Mouse (Mus musculus): ENCODE data around the gene Zfp369.
"Not testable (repeated sequence)": the region's sequence is repeated elsewhere in the genome, so short reads cannot be mapped to it uniquely, and the experiment has no call there.

The Zfp369 gene

DNA sequence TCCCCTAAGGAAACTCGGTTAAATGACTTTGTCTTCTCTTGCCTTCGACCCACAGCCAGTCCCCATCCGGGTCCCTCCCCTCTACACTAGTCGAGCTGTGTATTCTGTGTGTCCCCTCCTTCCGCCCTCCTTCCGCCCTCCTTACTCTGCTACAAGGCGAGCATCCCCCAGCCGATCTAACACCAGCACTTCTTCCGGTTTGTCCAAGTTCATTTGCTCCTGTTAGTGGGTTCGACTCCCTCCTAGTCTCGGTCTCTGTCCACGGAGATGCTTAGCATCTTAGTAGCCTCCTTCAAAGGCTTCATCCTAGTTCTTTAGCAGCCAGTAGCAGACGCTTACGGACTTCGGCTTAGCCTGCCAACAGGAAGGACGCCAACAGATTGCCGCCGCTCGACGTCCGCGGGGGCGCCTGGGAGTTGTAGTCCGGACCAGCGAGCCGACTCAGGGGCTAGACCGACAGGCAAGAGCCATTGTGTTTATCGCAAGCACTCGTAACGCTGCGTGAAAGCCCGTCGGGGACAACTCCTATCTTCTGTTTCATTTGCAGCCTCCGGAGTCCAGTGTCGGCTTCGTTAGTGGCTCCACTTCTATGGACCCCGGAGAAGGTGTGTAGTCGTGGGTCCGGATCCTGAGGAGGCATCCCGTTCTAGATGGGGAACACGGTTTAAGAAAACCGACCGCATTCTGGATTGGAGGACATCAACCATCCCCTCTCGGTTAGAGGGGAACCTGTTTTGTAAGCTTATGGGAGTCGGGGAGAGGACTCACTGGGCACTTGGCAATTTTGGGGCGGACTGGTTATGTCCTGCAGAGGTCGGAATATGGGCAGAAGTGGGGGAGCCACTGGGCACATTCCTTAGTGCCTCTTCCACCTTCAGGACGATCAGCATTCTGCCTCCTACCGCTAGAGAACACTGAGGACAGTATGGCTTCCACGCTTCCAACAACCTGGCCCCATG, at the start of gene Zfp369:
Gene Zfp369, plus strand, starts transcription at position 432 of the 959 bp plus-strand sequence.
- DNase-seq (ENCODE audit: low spot score in 2 of 2), result peak; percentile 80 to 90

DNA sequence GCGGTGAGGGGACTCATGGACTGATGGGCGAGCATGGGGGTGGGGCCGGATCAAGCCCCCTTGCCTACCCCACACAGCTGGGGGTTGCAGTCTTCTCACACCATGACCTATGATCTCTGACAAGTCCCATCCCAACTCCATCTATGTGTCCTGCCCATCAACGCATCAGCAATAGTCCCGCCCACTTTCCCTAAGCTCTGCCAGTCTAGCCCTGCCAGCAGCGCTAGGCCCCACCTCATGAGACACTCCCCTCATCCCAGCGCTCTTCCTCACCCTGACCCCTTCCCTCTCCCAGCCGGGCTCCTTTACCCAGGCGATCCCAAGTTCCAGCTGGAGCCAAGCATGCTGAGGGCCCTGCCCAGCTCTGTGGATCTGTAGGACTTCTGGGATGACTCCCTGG, 41.4 kb upstream of the Zfp369 start:
- no peak for DNase-seq (ENCODE audit: low spot score in 2 of 2)

DNA sequence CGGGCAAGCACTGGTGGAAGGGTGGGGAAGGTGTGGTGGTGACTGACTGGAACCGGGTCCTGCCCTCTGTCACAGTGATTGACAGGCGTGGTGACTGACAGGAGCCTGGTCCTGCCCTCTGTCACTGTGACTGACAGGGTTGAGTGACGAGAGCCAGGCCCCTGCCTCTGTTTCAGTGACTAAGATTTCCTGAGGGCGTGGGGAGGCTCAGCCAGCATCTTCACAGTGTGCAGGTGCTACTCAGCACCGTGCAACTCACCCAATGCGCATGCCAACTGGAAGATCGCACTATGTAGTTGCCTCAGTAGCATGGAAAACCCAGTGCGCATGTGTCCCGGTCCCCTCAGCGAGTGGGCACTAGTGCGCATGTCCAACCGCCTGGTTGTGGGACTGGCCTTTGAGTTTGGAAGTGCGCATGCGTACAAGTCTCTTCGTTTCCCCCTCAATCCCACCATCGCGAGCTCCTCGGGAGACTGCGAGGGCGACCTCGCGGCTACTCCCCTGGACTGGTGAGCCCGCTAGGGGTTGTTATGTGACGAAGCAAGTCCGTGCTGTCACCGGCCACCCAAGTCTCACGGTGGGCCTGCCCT, 38.0 kb upstream of the Zfp369 start:
- DNase-seq (ENCODE audit: low spot score in 2 of 2), result peak; percentile 87 to 91

DNA sequence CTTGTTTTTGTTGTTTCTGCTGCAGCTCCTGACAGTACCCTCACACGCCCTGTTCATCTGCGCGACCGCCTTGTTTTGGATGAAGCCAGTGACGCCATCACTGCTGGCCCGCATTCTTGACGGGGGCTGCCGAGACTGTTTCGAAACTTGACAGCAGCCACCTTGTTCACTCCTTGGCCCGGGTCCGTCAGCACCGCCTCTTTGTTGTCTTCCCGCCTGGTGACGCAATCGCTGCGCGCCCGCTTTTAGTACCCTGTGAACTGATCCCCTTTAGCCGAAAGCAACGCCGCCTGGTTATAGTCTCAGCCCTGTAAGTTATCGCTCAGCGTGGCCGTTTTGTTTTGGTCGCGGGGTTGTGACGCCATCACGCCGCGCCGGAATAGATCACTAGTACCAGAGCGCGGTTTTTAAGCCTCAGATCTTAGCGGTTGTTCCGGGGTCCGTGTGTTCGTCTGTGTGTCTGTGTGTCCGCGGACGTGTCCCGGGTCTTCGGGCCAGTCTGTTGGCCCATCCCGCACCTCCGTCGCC, 37.5 kb upstream of the Zfp369 start:
- DNase-seq (ENCODE audit: low spot score in 2 of 2), result peak; percentile 88 to 90

DNA sequence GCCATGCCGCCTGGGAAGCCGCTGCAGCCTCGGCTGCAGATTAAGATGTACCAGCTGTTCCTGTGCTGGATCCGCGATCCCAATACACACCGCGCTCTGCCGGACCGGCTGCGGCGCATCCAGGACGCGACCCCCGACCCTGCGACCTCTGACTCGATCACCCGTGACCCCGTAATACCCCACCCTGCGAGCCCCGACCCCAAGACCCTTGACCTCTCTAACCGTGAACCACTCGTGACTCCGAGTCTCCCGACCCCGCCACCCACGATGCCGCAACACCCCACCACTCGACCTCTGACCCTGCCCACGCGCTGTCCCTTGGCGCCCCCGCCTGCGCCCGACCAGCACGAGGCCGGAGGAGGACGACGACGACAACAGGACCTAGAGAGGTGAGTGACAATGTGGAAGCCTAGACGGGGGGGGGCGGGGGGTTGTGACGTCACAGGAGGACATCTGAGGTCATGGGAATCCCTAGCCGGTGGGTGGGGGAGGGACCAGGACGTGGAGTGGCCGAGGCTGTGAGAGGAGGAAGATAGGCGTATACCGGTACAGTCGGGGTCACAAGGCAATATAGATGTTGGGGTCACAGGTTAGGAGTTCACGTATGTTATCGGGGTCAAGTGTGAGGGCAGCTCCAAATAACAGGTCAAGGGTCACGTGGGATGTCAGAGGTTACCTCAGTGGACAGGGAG, 36.8 kb upstream of the Zfp369 start:
- peak in 1 of 2 experiments; percentile 30 for DNase-seq (ENCODE audit: low spot score in 2 of 2)

DNA sequence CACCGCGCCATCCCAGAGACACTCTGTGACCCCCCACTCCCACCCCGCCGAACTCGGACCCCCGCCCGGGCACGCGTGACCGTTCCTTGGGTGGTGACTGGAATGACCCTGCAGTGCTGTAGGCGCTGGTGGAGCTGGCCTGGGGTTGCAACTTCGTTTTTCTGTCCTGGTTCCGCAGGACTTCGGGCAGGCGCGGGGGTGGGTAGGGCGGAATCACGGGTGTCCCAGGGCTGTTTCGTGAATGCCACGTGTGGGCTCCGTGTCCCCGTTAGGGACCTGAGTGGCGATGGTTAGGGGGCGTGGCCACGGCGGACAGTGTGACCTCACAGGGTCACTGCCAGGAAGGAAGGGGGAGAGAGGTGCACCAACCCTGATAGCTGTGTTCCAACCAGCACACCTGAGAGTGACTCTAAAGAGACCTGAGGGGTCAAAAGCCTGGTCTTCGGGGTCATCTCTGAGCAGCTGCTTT, 36.3 kb upstream of the Zfp369 start:
- DNase-seq (ENCODE audit: low spot score in 2 of 2), result no peak

DNA sequence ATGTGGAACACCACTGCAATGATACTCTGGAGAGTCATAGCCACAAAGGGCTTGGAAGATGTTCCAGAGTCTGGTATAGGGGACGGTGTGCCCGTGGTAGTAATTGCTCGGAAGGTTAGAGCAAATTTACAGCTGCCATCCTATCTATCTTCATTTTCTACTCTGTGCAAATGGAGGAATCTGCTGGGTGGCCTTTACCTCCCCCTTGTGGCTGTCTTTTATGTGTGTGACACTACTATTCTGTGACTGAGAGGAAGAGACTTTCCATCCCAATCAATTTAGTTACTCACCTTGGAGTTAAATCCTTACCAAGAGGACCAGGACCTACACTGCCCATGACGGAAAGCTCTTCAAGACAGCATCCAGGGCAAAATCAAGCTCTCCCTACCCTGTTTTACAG, 35.3 kb upstream of the Zfp369 start:
- DNase-seq (ENCODE audit: low spot score in 2 of 2), result no peak

DNA sequence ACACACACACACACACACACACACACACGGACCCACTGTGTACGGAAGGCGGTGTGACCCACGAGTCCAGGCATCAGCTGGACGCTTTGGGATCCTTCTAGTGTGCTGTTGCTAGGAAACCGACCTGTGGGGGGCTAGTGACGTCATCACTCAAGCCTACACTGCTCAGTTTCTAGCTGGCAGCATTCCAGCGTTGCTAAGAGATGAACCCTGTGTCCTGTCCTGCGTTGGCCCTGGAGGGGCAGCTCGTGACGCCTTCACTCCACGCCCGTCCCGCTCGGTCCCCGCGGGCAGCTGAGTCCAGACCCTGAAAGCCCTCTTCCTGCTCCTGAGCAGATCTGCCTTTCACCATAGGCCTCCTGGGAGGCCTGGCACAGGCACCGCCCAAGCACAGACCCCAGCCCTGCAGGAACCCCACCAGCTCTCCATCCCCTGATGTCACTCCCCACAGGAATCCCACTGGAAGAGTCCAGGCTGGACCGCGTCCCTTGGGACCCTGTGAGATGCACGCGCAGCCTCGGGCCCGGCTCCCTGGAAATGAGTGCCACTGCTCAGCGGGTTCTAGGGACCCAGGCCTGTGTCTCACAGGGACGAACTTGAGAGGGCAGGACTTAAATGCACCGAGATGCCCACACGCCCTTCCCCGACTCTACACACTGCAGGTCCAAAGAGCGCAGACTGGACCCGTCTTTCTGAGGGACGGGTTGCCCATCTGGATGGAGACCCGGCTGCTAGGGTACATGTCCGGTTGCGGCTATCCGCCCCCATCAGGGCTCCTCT, 20.2 kb upstream of the Zfp369 start:
- DNase-seq (ENCODE audit: low spot score in 2 of 2), result no peak

DNA sequence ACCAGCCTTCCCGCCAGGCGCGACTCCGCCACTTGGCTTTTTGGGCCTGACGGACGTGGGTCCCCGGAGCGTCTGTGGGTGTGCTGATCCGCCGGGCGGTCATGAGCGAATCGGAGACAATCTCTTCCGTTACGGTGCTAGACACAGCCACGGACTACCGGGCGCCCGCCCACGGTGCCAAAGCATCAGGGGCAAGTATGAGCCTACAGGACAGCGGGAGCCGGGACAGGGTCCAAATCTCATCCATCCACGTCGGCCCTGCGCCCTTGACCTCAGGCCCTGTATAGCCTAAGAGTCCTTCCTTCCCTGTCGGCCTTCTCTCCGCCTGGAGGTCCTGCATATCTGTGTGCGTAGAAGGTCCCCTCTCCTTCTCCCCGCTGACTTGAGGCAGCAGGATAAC, 19.4 kb upstream of the Zfp369 start, which contains the start of gene Gm10775:
Gene Gm10775, plus strand, starts transcription at position 301 of the 400 bp plus-strand sequence.
- no peak for DNase-seq (ENCODE audit: low spot score in 2 of 2)

DNA sequence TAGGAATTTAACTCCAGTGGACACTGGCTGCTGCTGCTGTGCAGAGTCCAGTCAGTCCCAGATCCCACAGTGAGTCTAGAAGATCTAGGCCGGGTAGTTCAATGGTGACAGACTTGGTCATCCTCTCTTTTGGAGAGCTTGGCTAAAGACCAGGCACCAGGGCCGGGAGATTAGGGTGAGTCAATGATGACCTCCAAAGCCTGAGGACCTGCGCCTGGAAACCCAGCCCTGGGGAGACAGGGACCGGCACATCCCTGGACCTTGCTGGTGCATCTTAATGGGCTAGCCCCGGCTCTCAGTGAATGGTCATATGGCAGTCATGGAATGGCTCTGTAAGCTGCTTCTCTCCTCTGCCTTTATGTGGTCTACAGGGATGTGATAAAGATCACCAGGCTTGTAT, 16.5 kb upstream of the Zfp369 start:
- DNase-seq (ENCODE audit: low spot score in 2 of 2), result no peak

DNA sequence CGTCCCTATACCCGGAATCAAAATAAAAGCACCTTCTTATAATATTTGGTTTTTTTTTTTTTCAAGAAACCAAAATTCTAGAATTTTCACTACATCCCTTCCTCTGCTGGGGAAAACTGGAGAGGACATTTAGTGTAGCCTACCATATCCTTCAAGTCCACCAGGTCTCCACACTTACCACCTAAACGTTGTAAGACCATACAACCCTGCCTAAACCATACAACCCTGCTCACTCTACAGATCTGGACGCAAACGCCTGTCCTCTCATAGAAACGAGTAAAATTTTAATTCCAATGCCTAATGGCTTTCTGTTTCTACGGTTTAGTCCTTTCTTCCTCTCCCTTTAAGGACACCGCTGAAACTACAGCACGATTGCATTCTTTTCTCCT, 626 bp upstream of the Zfp369 start:
- no peak for DNase-seq (ENCODE audit: low spot score in 2 of 2)

DNA sequence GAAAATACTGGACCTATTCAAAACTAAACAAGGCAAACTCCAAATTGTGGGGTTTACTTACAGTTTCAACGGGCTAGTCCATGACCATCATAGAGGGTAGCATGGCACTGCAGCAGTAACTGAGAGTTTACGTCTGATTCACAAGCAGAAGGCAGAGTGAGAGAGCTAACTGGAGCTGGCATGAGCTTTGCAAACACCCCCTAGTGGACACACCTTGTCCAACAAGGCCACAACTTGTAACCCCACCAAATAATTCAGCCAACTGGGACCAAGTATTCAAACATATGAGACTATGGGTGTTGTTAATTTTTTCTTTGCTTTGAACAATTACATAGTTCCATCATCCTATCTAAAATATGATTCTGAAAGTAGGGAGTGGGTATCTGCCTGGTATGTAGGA, 8.2 kb downstream of the Zfp369 start:
- DNase-seq (ENCODE audit: low spot score in 2 of 2), result no peak

DNA sequence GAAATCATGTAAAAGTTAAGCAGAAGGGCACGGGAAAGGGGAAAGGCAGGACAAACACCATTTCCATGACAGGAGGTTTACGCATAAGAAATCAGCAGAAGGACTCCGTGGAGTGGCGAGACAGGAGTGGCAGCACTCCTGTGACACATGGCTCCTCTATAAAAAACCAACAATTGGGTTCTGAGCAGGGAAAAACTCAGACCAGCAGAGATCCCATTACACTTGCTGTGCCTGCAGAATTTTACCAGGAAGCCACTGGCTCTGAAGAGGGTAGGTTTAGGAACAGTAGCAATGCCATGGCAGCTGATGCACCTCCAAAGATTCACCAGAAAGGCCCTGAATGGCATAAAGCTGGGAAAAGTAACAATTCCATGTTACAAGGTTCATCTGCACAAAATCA, 17.7 kb downstream of the Zfp369 start:
- DNase-seq (ENCODE audit: low spot score in 2 of 2), result no peak

DNA sequence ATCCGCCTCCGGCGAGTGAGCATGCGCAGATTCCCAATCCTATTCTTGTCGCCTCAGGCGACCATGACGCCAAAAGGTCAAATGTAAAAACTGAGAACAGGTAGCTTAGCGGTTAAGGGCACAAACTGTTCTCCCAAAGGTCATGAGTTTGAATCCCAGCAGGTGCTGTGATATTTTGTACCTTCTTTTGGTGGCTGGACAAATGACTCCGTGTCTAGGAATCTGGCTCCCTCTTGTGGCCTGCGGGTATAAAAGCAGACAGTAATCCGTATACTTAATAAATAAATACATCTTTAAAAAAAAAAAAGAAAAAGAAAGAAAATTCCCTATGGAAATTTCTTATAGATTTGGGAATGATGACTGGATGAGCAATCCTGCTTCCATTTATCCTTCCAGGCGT, 32.2 kb downstream of the Zfp369 start:
- DNase-seq (ENCODE audit: low spot score in 2 of 2), result peak in 1 of 2 experiments; percentile 17

DNA sequence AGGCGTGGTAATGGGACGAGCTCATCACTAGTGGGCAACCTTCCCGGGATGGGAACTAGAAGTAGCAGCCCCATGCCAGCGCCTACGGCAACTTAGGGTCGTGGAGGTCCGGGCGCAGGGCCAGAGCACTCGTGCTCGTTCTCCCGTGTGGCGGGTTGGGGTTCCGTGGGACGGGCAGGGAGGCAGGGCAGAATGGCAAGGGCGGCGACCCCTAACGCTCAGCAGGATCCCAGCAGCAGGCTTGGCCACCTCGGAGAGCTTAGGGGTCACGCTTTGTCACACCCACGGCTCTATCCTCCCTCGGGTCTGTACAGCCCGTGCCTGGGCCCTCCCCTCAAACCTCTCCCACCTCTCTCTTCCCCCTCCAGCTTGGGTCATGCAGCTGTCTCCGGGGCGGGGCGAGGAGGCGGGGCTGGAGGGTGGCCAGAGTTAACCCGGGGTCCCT, 32.7 kb downstream of the Zfp369 start:
- DNase-seq (ENCODE audit: low spot score in 2 of 2), result no peak

DNA sequence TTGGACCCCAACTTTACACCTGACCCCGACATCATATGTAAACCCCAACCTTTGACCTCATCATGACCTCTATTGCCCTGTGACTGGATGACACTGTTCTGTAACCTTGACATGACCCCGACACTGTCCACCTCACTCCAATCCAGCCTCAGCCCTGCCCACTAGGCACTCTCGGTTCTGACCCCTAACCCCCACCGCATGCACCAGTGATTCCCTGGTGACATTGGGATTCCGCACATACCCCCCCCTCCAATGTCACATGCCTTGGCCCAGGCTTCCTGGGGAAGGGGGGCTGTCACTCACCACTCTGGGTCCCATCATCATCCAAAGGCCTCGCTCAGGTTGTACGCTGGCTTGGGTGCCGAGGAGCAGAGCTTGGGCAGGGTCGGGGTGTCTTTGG, 33.2 kb downstream of the Zfp369 start:
- DNase-seq (ENCODE audit: low spot score in 2 of 2), result no peak

DNA sequence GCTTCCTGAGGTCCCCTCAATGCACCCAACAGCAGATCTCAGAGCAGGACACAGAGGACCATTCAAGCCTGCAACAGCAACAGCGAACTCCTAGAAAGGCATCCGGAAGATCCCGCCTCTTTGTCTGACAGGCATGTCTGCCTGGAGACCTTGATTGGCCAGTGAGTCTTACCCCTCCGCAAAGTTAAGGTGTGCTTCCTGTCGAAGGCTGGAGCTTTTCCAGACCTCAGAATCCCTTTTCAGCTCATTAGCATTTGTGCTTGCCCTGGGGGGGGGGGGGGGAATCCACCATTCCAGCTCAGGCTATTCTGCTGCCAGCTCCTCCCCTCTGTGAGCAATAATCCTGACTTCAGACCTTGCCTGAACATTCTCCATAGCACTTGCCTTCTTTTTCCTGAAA, 69.9 kb downstream of the Zfp369 start:
- not testable (repeated sequence) for DNase-seq (ENCODE audit: low spot score in 2 of 2)

DNA sequence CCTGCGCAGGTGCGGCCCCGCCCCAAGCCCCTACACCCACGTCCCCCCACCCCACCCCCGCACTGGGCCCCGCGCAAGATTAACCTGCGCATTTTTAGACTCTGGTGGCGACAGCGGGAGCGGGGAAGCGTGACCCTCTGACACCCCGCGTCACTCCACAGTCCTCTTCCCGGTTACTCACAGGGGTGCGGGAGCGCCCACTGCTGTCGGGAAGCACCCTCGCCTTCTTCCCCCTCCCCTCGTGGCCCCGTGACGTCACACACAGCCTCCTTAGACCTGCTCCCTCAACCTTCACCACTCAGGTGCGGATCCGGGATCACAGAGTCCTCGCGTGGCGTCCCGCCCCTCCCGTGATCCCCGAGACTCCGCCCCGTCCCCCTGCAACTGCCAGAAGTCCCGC, 73.2 kb downstream of the Zfp369 start:
- DNase-seq (ENCODE audit: low spot score in 2 of 2), result not testable (repeated sequence)
